Mouse (Mus musculus) c-Kit-negative CD71-positive TER-119-positive erythroid progenitor cells, embryonic 14.5 days (primary cell): ENCODE results near the gene Pik3r2.

Experiments used
- DNase-seq: peaks from one replicate; pipeline ENCODE4 v3.0.0-alpha.2; 2013; ENCODE audit warnings: low read depth, low spot score

Gene Pik3r2

GRCm38 (mm10) chr8:70758308-70758615 lies 18.3 kb downstream of the Pik3r2 start:
- DNase-seq: no peak

- no peak for DNase-seq
These were observed 18.8 kb downstream of the Pik3r2 start for GRCm38 (mm10) chr8:70757523-70758307.

- DNase-seq: no peak
These were observed 20.0 kb downstream of the Pik3r2 start for GRCm38 (mm10) chr8:70756476-70757040.

- DNase-seq: no peak
These were observed 20.6 kb downstream of the Pik3r2 start for GRCm38 (mm10) chr8:70755661-70756475.

- no peak for DNase-seq
These were observed 21.4 kb downstream of the Pik3r2 start for GRCm38 (mm10) chr8:70754871-70755660.

GRCm38 (mm10) chr8:70754043-70754870 lies 22.3 kb downstream of the Pik3r2 start, which contains the start of gene Rab3a:
Gene Rab3a, plus strand, starts transcription at chr8:70754679.
- DNase-seq: peak; percentile 92

- no peak for DNase-seq
These were observed 23.4 kb downstream of the Pik3r2 start for GRCm38 (mm10) chr8:70753151-70753550.

- DNase-seq: no peak
These were observed 24.3 kb downstream of the Pik3r2 start for GRCm38 (mm10) chr8:70752000-70752764.

GRCm38 (mm10) chr8:70750128-70750680 lies 26.3 kb downstream of the Pik3r2 start:
- DNase-seq: no peak

GRCm38 (mm10) chr8:70749097-70749674 lies 27.3 kb downstream of the Pik3r2 start:
- no peak for DNase-seq

- no peak for DNase-seq
These were observed 28.0 kb downstream of the Pik3r2 start for GRCm38 (mm10) chr8:70748246-70749096.

GRCm38 (mm10) chr8:70747211-70747890 lies 29.2 kb downstream of the Pik3r2 start:
- DNase-seq: no peak

- no peak for DNase-seq
These were observed 29.8 kb downstream of the Pik3r2 start for GRCm38 (mm10) chr8:70746676-70747075.

- DNase-seq: no peak
These were observed 30.8 kb downstream of the Pik3r2 start for GRCm38 (mm10) chr8:70745691-70746220.

GRCm38 (mm10) chr8:70744806-70745205 lies 31.7 kb downstream of the Pik3r2 start:
- no peak for DNase-seq

GRCm38 (mm10) chr8:70743656-70744590 lies 32.6 kb downstream of the Pik3r2 start:
- no peak for DNase-seq
